Mouse (Mus musculus): ENCODE measurements at regions not wholly inside any gene's neighbourhood (a gene's known extent, or its start where the extent isn't known, plus 50 kb on each side); places are given as distances from the start of the nearest gene placed in this dataset.

- no peak for ATAC-seq (replicated peaks; ENCODE audit: low FRiP score, poor library complexity, severe bottlenecking)
These were observed 69.2 kb upstream of the Rgs1 start for GRCm38 (mm10) chr1:144318289-144318688.

GRCm38 (mm10) chr1:144317560-144317959 lies 68.5 kb upstream of the Rgs1 start:
- ATAC-seq (replicated peaks; ENCODE audit: low FRiP score, poor library complexity, severe bottlenecking), result no peak

GRCm38 (mm10) chr1:144316251-144316650 lies 67.2 kb upstream of the Rgs1 start:
- no peak for ATAC-seq (replicated peaks; ENCODE audit: low FRiP score, poor library complexity, severe bottlenecking)

- no peak for ATAC-seq (replicated peaks; ENCODE audit: low FRiP score, poor library complexity, severe bottlenecking)
These were observed 65.3 kb upstream of the Rgs1 start for GRCm38 (mm10) chr1:144314382-144314781.

GRCm38 (mm10) chr1:144313318-144313717 lies 64.3 kb upstream of the Rgs1 start:
- ATAC-seq (replicated peaks; ENCODE audit: low FRiP score, poor library complexity, severe bottlenecking), result no peak

- no peak for ATAC-seq (replicated peaks; ENCODE audit: low FRiP score, poor library complexity, severe bottlenecking)
These were observed 60.9 kb upstream of the Rgs1 start for GRCm38 (mm10) chr1:144309901-144310300.

GRCm38 (mm10) chr1:144308313-144308712 lies 59.3 kb upstream of the Rgs1 start:
- no peak for ATAC-seq (replicated peaks; ENCODE audit: low FRiP score, poor library complexity, severe bottlenecking)

- no peak for ATAC-seq (replicated peaks; ENCODE audit: low FRiP score, poor library complexity, severe bottlenecking)
These were observed 58.8 kb upstream of the Rgs1 start for GRCm38 (mm10) chr1:144307854-144308285.

- ATAC-seq (replicated peaks; ENCODE audit: low FRiP score, poor library complexity, severe bottlenecking), result no peak
These were observed 58.2 kb upstream of the Rgs1 start for GRCm38 (mm10) chr1:144307017-144307853.

GRCm38 (mm10) chr1:144306284-144306683 lies 57.2 kb upstream of the Rgs1 start:
- no peak for ATAC-seq (replicated peaks; ENCODE audit: low FRiP score, poor library complexity, severe bottlenecking)

- ATAC-seq (replicated peaks; ENCODE audit: low FRiP score, poor library complexity, severe bottlenecking), result no peak
These were observed 51.6 kb upstream of the Rgs1 start for GRCm38 (mm10) chr1:144300670-144301069.
